ENCODE assay signal across 8 mouse cellular contexts in genomic region chr4:155397511-155398221, GRCm38 (mm10). TPM values are rescaled to one million over a fixed set of nuclear protein-coding genes. Genes with fewer than 3 reads are reported as not detected.
DNase-seq lines count a peak whose midpoint lies in the region; ATAC-seq and TF ChIP-seq lines count a peak whose summit lies in the region.

Gabrd (minus strand) TSS chr4:155398112.

- peak; percentile 35; the same call in 1 of the 2 replicates for ATAC-seq in heart, embryonic 15.5 days (replicated peaks; ENCODE audit: insufficient number of reproducible peaks, insufficient read depth, low FRiP score, low read depth)

- H3K27me3 ChIP-seq in embryonic facial prominence, embryonic 10.5 days (replicated peaks; ENCODE audit: low read depth, poor library complexity, severe bottlenecking): peaks cover 61% of the 10 kb centered on the region
- peaks cover 61% of the 10 kb centered on the region for H3K27me3 ChIP-seq in heart, embryonic 15.5 days

- peak; percentile 9 for DNase-seq in 3134 (ENCODE audit: extremely low read depth, insufficient read length, low spot score)
- DNase-seq in adrenal gland, adult 2 months: peak; percentile 70
- peak; percentile 85 for DNase-seq in embryonic facial prominence, embryonic 10.5 days (ENCODE audit: low spot score)
- DNase-seq in kidney, postnatal 14 days: peak; percentile 77
- DNase-seq in lung, adult 2 months: peak; percentile 61
- peak; percentile 70 for DNase-seq in ovary, postnatal 14 days (ENCODE audit: low spot score)
- peak; percentile 72 for DNase-seq in yolk sac, embryonic 10.5 days (ENCODE audit: low spot score)

- H3K4me1 ChIP-seq in embryonic facial prominence, embryonic 10.5 days: peaks cover 12% of the 10 kb centered on the region
- peaks cover 7% of the 10 kb centered on the region for H3K4me1 ChIP-seq in heart, embryonic 15.5 days (replicated peaks)
- H3K4me1 ChIP-seq in lung, adult 2 months (ENCODE audit: control insufficient read depth, insufficient read depth, low read length): peaks cover 5% of the 10 kb centered on the region; the same call in 1 of the 2 replicates

- no peak for TF ChIP-seq POLR2A in lung, adult 2 months (IDR thresholded peaks at IDR 0.05; ENCODE audit: borderline replicate concordance, extremely low read depth, low read depth, low read length)

- H3K27ac ChIP-seq in embryonic facial prominence, embryonic 10.5 days (replicated peaks): no peak within 1 kb of the TSS
- H3K27ac ChIP-seq in heart, embryonic 15.5 days: no peak within 1 kb of the TSS

- H3K9me3 ChIP-seq in embryonic facial prominence, embryonic 10.5 days: no peaks in the 10 kb centered on the region
- no peaks in the 10 kb centered on the region for H3K9me3 ChIP-seq in heart, embryonic 15.5 days (replicated peaks)

- no peak for TF ChIP-seq CTCF in lung, adult 2 months (IDR thresholded peaks at IDR 0.05; ENCODE audit: insufficient read depth, low read length)

- under 1% methylated on average over 57 of the region's 57 CpGs for WGBS in embryonic facial prominence, embryonic 10.5 days
- WGBS in heart, embryonic 15.5 days: under 1% methylated on average over 56 of the region's 57 CpGs
- under 1% methylated on average over 57 of the region's 57 CpGs for WGBS in lung, adult 2 months

- peak within 1 kb of the TSS; percentile 69 for H3K4me2 ChIP-seq in heart, embryonic 15.5 days

- no peak within 1 kb of the TSS for H3K9ac ChIP-seq in heart, embryonic 15.5 days

- H3K4me3 ChIP-seq in embryonic facial prominence, embryonic 10.5 days: peak within 1 kb of the TSS; percentile 58
- peak within 1 kb of the TSS; percentile 39 for H3K4me3 ChIP-seq in heart, embryonic 15.5 days
- H3K4me3 ChIP-seq in lung, adult 2 months (replicated peaks; ENCODE audit: extremely low read depth, low read depth, low read length): no peak within 1 kb of the TSS

- no peaks in the 10 kb centered on the region for H3K36me3 ChIP-seq in embryonic facial prominence, embryonic 10.5 days (replicated peaks)
- H3K36me3 ChIP-seq in heart, embryonic 15.5 days: no peaks in the 10 kb centered on the region

RNA-seq across cellular contexts. Expression of gene Gabrd, which starts in this region (rescaled TPM):
- total RNA-seq in adrenal gland, adult 2 months (2021): not detected
- polyA plus RNA-seq in adrenal gland, adult 2 months (2012; rRNA removed): 0.86 and 1.4 TPM in 2 replicates
- not detected in 2 replicates for polyA plus RNA-seq in embryonic facial prominence, embryonic 10.5 days (2016; fragmentation: Nextera tagmentation; extraction: Ambion mirVana)
- polyA plus RNA-seq in heart, embryonic 15.5 days (2015; fragmentation: Nextera tagmentation; extraction: Ambion mirVana): 0.06 TPM in 1 of 2 replicates, not detected in the other
- 0.52 and 1.4 TPM in 2 replicates for polyA plus RNA-seq in lung, adult 2 months (2012; rRNA removed)

Comparison
In these comparisons a context has a peak if more than half of its experiments do, and no peak if none do; other contexts are left out.
1. Peak in DNase-seq and H3K4me3 ChIP-seq in embryonic facial prominence, embryonic 10.5 days; RNA of the gene not detected or under 1 TPM.
2. Peak in ATAC-seq, H3K4me3 ChIP-seq and H3K4me2 ChIP-seq in heart, embryonic 15.5 days; RNA of the gene not detected or under 1 TPM.
3. DNase-seq: peak in every context shown above with its lines; median percentile 85 in embryonic facial prominence, embryonic 10.5 days; 77 in kidney, postnatal 14 days; 72 in yolk sac, embryonic 10.5 days; 70 in adrenal gland, adult 2 months; 70 in ovary, postnatal 14 days; 61 in lung, adult 2 months; 9 in 3134.